Mouse (Mus musculus): ENCODE results near the gene Srbd1.
A peak's percentile ranks its signal among the peaks of the same experiment; 100 is the strongest.

The Srbd1 gene

GRCm38 (mm10) chr17:86135835-86136234 is 9.1 kb downstream of the Srbd1 start:
- DNase-seq: no peak

GRCm38 (mm10) chr17:86134461-86134860 is 10.5 kb downstream of the Srbd1 start:
- DNase-seq: no peak

DNA sequence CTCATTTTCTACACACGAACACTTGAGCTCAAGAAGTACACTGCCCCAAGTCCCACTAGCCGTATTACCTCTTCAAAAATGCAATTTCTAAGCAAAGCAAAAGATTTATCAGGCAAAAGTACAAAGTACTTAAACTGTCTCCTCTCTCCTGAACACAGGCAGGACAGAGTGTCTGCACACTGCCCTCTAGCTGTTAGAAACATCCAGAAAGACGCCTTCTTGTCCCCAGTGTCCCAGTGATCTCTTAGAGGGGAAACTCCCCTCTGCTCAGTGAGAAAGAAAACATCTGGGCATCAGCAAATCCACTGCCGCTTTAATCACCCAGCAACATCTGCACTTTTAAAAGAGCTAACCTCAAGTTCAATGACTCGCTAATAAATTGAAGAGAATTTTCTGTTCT is 12.4 kb downstream of the Srbd1 start:
- DNase-seq: peak; percentile 3

- DNase-seq: no peak
These were observed 16.8 kb downstream of the Srbd1 start for GRCm38 (mm10) chr17:86128198-86128597.

GRCm38 (mm10) chr17:86125908-86126307 is 19.1 kb downstream of the Srbd1 start:
- DNase-seq: no peak

- DNase-seq: no peak
These were observed 21.8 kb downstream of the Srbd1 start for GRCm38 (mm10) chr17:86123146-86123545.

- no peak for DNase-seq
These were observed 48.1 kb downstream of the Srbd1 start for GRCm38 (mm10) chr17:86096875-86097274.

- no peak for DNase-seq
These were observed 51.9 kb downstream of the Srbd1 start for GRCm38 (mm10) chr17:86093124-86093523.

GRCm38 (mm10) chr17:86091631-86092030 is 53.3 kb downstream of the Srbd1 start:
- DNase-seq: no peak

DNA sequence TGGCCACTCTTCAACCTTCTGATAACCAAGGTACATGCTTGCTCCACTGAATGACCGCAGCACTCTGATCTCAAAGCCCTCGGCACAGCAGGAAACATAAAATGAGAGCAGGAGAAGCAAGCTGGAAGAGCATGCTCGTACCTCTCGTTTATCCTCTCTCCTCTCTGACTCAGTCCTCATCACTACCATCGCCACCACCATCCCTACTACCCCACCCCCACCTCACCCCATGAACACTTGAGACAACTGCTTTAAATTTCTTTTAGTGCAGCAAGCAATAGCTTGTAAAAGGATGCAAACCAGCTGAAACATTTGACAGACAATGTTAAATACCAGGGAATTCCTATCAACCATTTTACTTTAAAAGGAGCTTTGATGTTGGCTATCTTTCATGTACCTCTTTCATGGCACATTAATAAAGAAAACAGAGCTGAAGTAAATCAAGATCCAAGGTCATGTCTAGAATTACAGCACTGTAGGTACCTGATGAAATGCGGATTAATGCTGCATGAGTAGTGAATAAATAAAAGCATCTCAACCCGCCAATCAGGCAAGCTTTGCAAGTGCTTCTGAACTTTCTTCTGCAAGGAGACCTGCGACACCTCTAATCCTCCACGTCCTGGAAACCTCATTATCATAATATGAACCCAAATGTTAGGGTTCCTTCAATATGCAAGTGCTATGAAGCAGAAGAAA is 54.9 kb downstream of the Srbd1 start:
- no peak for DNase-seq

DNA sequence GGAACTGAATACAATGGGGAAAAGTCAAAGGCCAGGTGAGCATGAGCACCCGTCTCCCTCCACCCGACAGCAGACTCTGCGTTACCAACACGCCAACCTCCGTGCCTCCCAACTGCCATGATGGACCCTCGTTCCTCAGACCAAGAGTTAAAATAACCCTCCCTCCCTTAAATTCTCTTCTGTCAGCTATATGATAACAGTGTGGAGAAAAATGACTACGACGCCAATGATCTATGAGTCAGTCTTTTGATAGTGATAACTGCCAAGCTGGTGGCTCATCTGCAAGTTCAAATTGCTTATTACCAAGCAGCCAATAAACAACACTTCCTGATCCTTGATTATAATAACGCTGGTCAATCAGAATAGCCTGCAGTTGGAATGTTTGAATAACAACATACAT is 57.1 kb downstream of the Srbd1 start:
- DNase-seq: no peak

GRCm38 (mm10) chr17:86086191-86086590 is 58.8 kb downstream of the Srbd1 start:
- DNase-seq: peak; percentile 2

DNA sequence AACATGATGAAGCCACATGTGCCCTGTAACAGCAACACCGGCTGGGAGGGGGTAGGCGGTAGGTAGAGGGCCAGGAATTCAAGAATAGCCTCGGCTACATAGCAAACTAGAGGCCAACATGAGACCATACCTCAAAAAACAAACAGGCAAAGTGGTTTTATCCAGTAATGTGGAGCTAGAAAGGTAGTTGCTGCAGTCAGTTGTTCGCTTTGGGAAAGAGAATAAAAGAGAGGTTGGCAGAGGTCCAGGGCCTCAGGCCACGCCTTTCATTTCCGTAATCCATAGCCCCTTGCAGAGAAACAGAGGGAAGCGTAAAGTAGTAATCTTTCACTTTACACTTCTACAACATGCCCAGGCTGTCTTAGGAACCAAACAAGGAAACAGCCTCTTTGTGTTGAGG is 61.8 kb downstream of the Srbd1 start:
- peak; percentile 5 for DNase-seq

DNA sequence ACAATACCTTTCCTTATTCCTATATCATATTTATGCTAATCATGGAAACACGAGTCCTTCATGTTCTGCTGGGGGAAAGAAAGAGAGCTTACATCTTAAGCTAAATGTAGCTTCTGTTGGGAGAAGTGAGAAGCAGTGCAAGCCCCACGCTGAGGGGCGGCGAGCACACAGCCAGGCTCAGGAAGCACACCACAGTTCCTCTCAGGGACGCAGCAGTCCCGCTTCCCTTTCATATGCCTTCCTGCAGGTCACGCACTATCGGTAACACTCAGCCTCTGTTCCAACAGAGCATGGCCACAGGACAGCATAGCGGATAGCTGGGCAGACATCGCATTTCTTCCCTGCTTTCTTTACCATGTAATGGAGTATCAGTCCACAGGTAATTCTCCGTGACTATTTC is 66.9 kb downstream of the Srbd1 start:
- DNase-seq: no peak

- no peak for DNase-seq
These were observed 77.5 kb downstream of the Srbd1 start for GRCm38 (mm10) chr17:86067444-86067843.

GRCm38 (mm10) chr17:86065833-86066232 is 79.1 kb downstream of the Srbd1 start:
- no peak for DNase-seq

DNA sequence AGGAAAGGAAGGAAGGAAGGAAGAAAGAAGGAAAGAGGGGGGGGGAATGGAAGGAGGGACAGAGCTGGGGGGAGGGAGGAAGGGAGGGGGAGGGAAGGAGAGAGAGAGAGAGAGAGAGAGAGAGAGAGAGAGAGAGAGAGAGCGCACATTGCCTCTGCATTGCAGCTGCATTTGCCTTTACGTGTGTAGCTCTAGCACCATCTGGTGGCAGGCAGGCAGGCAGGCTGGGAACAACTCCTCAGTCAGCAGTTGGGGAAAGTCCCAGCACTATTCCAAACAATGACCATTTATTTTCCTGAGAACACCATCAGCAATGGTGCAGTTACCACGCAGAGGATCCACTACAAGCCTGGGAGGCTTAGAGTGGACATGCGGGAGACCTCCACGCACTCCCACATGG is 81.5 kb downstream of the Srbd1 start:
- DNase-seq: peak; percentile 75

- DNase-seq: no peak
These were observed 84.1 kb downstream of the Srbd1 start for GRCm38 (mm10) chr17:86060911-86061310.

- DNase-seq: no peak
These were observed 104.6 kb downstream of the Srbd1 start for GRCm38 (mm10) chr17:86040221-86040984.

- no peak for DNase-seq
These were observed 105.2 kb downstream of the Srbd1 start for GRCm38 (mm10) chr17:86039741-86040140.

- DNase-seq: peak; percentile 17
These were observed 106.7 kb downstream of the Srbd1 start for GRCm38 (mm10) chr17:86038211-86038648.

- DNase-seq: no peak
These were observed 109.4 kb downstream of the Srbd1 start for GRCm38 (mm10) chr17:86035576-86035975.

- no peak for DNase-seq
These were observed 109.8 kb downstream of the Srbd1 start for GRCm38 (mm10) chr17:86035146-86035545.

GRCm38 (mm10) chr17:86034641-86035040 is 110.3 kb downstream of the Srbd1 start:
- no peak for DNase-seq

All from lung, postnatal 14 days (tissue).